Mouse (Mus musculus) bone marrow, adult 2 months (tissue): Measurements from ENCODE around the gene Trpc5. TPM values are rescaled to one million over a fixed set of nuclear protein-coding genes. Genes with fewer than 3 reads are reported as not detected.

Experiments used
- H3K27ac ChIP-seq: fragments of 200-500 bp; 2 replicates; pipeline ENCODE4 v1.5.1; 2012; ENCODE audit warnings: low read depth, mild to moderate bottlenecking, control low read depth, inconsistent platforms, low read length; ENCODE audit not compliant: control insufficient read depth, poor library complexity, insufficient read depth
- H3K4me1 ChIP-seq: fragments of 200-500 bp; 2 replicates; pipeline ENCODE4 v1.6.1; 2011; ENCODE audit warnings: low read length; ENCODE audit not compliant: control insufficient read depth, insufficient read depth
- H3K4me3 ChIP-seq: fragments of 200-500 bp; replicated peaks from 2 replicates; pipeline ENCODE3; 2011; ENCODE audit warnings: mild to moderate bottlenecking, low read depth, low read length, control low read depth; ENCODE audit not compliant: control insufficient read depth
- CTCF ChIP-seq: fragments of 200-500 bp; IDR thresholded peaks from 2 replicates; pipeline ENCODE4 v1.5.1; 2011; ENCODE audit warnings: low read length, control low read depth; ENCODE audit not compliant: control insufficient read depth, insufficient read depth
- POLR2A ChIP-seq: fragments of 200-500 bp; IDR thresholded peaks from 2 replicates; pipeline ENCODE4 v1.6.1; 2011; ENCODE audit warnings: low read depth, mild to moderate bottlenecking, control low read depth, low read length, borderline replicate concordance; ENCODE audit not compliant: control insufficient read depth
- WGBS: fragments of 180-500 bp; shearing (Covaris S2); methylation state at CpG from one replicate; pipeline ENCODE4 v1.1.7; 2018; 5-methylcytosine and 5-hydroxymethylcytosine counted together
- polyA plus RNA-seq: library from polyadenylated mRNA; stranded (reverse); fragments of >200 nt; gene quantifications from 2 replicates; pipeline ENCODE4 v1.2.4, GENCODE M21; 2011; ENCODE audit warnings: low replicate concordance; ENCODE audit not compliant: missing spikeins, insufficient read depth, insufficient read length

Trpc5 gene
- polyA plus RNA-seq, 1 experiment, result not detected

DNA sequence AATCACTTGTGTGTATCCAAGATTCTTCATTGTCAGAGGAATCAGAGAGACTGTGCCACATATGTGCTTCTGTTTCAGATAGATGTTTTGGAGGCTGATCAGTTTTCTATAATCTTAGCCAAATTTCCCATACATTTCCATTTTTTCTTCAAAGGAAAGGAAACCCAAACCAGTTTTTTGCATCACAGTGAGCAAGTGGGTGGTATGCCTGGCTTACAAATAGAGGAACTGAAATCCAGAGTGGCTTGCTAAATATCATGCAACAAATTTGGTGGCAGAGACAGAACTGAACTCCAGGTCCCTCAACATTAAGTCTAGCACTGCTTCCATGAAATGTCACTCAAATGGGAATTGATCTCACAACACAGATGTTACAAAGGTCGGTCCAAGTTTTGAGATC, 266.9 kb downstream of the Trpc5 start:
- 75% methylated on average over 1 of the region's 1 CpGs for WGBS
- H3K27ac ChIP-seq, result no peak overlapping the region
- no peak for TF ChIP-seq POLR2A
- no peak for TF ChIP-seq CTCF
- H3K4me3 ChIP-seq, result no peak overlapping the region
- no peaks in the 10 kb centered on the region for H3K4me1 ChIP-seq

DNA sequence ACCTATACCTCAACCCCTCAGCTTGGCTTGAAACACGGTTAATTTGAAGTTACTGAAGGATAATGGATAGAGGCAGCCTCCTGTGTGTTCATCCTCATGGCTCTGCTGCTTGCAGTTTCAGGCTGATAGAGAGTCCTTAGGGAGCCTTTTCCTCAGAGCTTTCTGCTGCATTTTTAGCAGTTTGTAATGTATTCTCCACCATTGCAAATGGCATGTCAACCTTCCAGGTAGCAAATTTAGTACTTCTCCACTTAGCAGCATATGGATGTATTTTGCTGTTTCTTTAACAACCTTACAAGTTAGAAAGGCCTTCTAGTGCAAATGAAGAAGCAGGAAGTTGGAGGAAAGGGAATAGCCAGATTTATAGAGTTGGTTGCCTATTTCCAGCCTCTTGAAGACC, 267.7 kb downstream of the Trpc5 start:
- Histone ChIP-seq H3K4me3 (no peak overlapping the region), H3K27ac (no peak overlapping the region), H3K4me1 (no peaks in the 10 kb centered on the region)
- TF ChIP-seq POLR2A (no peak), CTCF (no peak)
- 59% methylated on average over 1 of the region's 1 CpGs for WGBS

DNA sequence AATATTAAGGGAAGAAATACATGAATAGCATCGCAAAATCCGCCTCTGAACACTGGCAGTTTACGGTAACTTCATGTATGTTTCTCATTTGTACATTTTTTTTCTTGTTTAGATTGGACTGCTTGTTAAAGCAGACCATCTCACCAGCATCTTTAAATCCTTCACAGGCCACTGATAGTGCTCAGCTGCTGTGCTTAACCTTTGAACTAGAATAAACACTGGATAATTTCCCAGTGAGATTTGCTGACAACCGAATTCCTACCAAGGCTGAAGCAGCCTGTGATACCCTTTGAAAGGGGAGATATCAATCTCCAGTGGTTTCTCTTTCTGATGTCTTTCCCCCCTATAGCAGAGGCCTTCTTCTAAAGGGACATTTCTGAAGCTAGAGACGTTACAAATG, 279.9 kb downstream of the Trpc5 start:
- TF ChIP-seq CTCF (no peak), POLR2A (no peak)
- no peak overlapping the region for H3K4me3 ChIP-seq
- H3K27ac ChIP-seq, result no peak overlapping the region
- WGBS, result 75% methylated on average over 5 of the region's 5 CpGs
- no peaks in the 10 kb centered on the region for H3K4me1 ChIP-seq

DNA sequence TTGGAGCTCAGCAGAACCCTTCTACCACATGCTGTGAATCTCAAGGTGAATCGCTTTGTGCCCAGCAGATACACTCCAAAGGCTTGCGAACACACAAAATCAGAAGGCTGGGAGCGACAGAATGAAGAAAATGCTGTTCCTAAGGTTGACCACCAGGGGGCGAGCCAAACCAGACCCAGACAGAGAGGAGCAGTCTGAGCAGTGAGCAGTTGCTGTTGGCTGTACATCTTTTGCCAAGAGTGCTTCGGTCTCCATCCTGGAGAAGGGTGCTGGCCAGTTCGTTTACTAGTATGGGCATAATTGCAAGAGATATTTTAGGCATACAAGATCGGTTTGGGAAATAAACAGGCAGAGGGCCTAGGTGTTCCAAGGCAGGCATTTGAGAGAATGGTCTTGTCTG, 284.5 kb downstream of the Trpc5 start:
- TF ChIP-seq CTCF (peak; percentile 70), POLR2A (no peak)
- Histone ChIP-seq H3K4me3 (no peak overlapping the region), H3K4me1 (no peaks in the 10 kb centered on the region), H3K27ac (no peak overlapping the region)
- 19% methylated on average over 7 of the region's 7 CpGs for WGBS

DNA sequence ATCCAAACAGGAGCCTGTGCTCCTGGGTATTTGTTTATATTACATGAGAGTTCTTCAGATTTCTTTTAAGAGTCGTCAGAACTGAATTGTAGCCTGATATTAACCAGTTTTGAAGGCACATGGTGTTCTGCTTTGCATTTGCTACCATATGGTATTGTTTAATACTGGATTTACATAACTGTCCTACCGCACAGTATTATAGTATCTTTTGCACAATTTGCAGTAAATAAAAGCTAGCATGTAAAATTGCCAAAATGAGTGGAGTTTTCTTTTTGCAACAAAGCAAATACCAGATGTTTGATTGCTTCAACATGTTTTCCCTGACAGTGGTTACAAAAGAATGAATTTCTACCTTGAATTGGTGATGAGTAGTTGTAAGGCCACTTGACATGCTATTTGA, 313.8 kb downstream of the Trpc5 start:
- no peak overlapping the region for H3K27ac ChIP-seq
- TF ChIP-seq POLR2A, result no peak
- no peak for TF ChIP-seq CTCF
- H3K4me1 ChIP-seq, result no peaks in the 10 kb centered on the region
- no peak overlapping the region for H3K4me3 ChIP-seq
- WGBS, result 88% methylated on average over 2 of the region's 2 CpGs

DNA sequence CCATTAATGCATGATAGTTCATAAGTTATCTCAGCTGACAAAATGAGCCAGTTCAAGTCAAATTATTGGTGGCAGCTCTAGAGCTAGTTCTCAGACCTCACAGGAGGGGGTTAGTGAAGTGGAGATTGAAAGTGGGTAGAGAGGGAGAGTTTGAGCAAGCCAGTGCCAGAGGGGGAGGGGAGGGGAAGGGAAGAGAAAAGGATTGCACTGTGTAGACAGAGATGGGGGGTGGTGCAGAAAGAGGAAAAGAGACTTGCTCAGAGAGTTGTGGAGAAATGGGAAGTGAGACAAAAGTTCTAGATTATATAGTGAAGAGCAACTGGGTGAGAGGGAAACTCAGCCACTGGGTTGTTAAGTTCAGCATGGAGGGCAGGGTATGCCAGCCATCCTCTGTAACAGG, 349.6 kb downstream of the Trpc5 start:
- Histone ChIP-seq H3K27ac (no peak overlapping the region), H3K4me1 (no peaks in the 10 kb centered on the region), H3K4me3 (no peak overlapping the region)
- TF ChIP-seq CTCF (no peak), POLR2A (no peak)

DNA sequence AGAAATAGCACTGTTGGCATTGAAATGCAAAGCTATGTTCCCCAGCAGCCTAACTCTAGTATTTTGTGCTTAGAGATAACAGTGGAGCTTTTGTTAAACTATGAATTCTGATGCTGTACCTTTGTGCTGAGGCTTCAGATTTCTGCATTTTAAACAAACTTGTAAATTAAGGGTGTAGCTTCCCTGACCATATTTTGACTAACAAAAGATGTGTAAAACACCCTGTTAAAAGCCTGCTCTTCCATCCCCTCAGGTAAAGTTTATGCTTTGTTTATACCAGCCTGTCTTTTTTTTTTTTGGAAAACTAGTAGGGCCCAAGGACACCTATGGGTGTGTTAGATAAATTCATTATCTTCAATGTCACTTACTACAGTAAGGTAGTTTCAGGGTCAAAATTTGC, 350.0 kb downstream of the Trpc5 start:
- TF ChIP-seq CTCF (no peak), POLR2A (no peak)
- H3K4me3 ChIP-seq, result no peak overlapping the region
- H3K27ac ChIP-seq, result no peak overlapping the region
- H3K4me1 ChIP-seq, result no peaks in the 10 kb centered on the region

DNA sequence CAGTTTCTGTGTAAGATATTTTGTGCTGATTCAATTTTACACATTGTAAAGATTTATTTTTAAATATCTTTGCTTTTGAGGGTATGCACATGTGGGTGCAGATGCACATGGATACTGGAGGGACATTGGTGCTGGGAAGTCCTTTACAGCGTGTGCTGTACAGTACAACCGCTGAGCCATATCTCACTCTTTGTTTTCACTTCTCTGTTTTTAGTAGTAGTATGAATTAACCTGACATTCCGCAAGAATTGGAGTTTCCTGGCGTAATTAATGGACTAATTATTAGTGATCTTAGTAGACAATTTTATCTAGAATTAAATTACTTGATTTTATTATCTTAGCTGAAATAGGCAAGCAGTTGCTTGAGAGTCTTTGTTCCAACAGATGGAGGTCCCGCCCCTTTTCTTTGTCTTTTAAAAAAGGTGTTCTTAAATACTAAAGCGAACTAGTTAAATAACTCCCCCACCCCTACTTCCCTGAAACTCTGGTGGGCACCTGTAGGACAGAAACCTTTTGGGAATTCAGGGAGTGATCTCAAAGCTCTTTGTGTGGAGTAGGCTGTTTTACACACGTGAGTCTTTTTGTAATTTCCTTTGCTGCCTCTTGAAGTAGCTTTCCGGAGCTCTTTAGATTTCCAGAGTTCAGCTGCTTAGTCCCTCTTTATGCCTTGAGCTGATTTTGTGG, 352.5 kb downstream of the Trpc5 start:
- H3K4me3 ChIP-seq, result no peak overlapping the region
- WGBS, result 75% methylated on average over 8 of the region's 8 CpGs
- TF ChIP-seq POLR2A (no peak), CTCF (no peak)
- no peak overlapping the region for H3K27ac ChIP-seq
- H3K4me1 ChIP-seq, result no peaks in the 10 kb centered on the region

Other genes with a start within 250 kb of the Trpc5 start
- gene Trpc5os, start 231.6 kb downstream of the Trpc5 start, polyA plus RNA-seq, result not detected in 2 replicates
- gene Rtl4, start 727 bp upstream of the Trpc5 start, polyA plus RNA-seq, result not detected in 2 replicates